Mouse (Mus musculus) midbrain, postnatal 0 days (tissue): ENCODE data around the gene Tmcc2. TPM values are rescaled to one million over a fixed set of nuclear protein-coding genes. Genes with fewer than 3 reads are reported as not detected.

ENCODE experiments used
- ATAC-seq: fragments of 200-750 bp; cut with Nextera tagmentation; 2 replicates; pipeline ENCODE4 v1.8.0; 2017; ENCODE audit warnings: moderate number of reproducible peaks, mild to moderate bottlenecking, moderate TSS enrichment, moderate library complexity; ENCODE audit not compliant: low FRiP score
- DNase-seq: peaks from one replicate; pipeline ENCODE4 v3.0.0-alpha.2; 2015; ENCODE audit warnings: low spot score
- H3K27ac ChIP-seq: fragments of 300-500 bp; sonication (generic); 2 replicates; pipeline ENCODE4 v1.5.1; 2014; ENCODE audit warnings: low read depth, mild to moderate bottlenecking, low read length, mixed read lengths
- H3K27me3 ChIP-seq: fragments of 300-500 bp; sonication (generic); 2 replicates; pipeline ENCODE4 v1.6.1; 2014; ENCODE audit warnings: low read length, control low read depth, mixed read lengths; ENCODE audit not compliant: insufficient read depth
- H3K36me3 ChIP-seq: fragments of 300-500 bp; sonication (generic); 2 replicates; pipeline ENCODE4 v1.6.1; 2014; ENCODE audit warnings: low read length, control low read depth, mixed read lengths; ENCODE audit not compliant: insufficient read depth
- H3K4me1 ChIP-seq: fragments of 300-500 bp; sonication (generic); 2 replicates; pipeline ENCODE4 v1.6.1; 2014; ENCODE audit warnings: mild to moderate bottlenecking, control low read depth, antibody characterized with exemption, low read length, mixed read lengths; ENCODE audit not compliant: insufficient read depth
- H3K4me2 ChIP-seq: fragments of 300-500 bp; sonication (generic); 2 replicates; pipeline ENCODE4 v1.6.1; 2014; ENCODE audit warnings: low read depth, mild to moderate bottlenecking, low read length, mixed read lengths; ENCODE audit not compliant: poor library complexity, severe bottlenecking
- H3K4me3 ChIP-seq: fragments of 300-500 bp; sonication (generic); 2 replicates; pipeline ENCODE4 v1.5.1; 2014; ENCODE audit warnings: low read depth, mild to moderate bottlenecking, low read length, moderate library complexity
- H3K9ac ChIP-seq: fragments of 300-500 bp; sonication (generic); replicated peaks from 2 replicates; pipeline ENCODE4 v1.6.1; 2014; ENCODE audit warnings: mild to moderate bottlenecking, low read length, moderate library complexity, mixed read lengths; ENCODE audit not compliant: poor library complexity, severe bottlenecking
- H3K9me3 ChIP-seq: fragments of 300-500 bp; sonication (generic); 2 replicates; pipeline ENCODE4 v1.6.1; 2016; ENCODE audit warnings: low read length, control low read depth
- CTCF ChIP-seq: IDR thresholded peaks from 2 replicates; pipeline ENCODE4 v1.5.1; 2016; ENCODE audit warnings: antibody characterized with exemption, mild to moderate bottlenecking
- WGBS: fragments of 180-500 bp; shearing (Covaris S2); extraction: QIAGEN DNeasy Blood & Tissue Kit; methylation state at CpG from one replicate; pipeline ENCODE4 v1.1.7; 2014; 5-methylcytosine and 5-hydroxymethylcytosine counted together
- polyA plus RNA-seq: library from polyadenylated mRNA; unstranded; fragments of >200 nt; fragmentation: Nextera tagmentation; extraction: Ambion mirVana; gene quantifications from 2 replicates; pipeline ENCODE4 v1.2.1, GENCODE M21; 2015
- total RNA-seq: library from RNA; depleted of rRNA; stranded (reverse); fragments of >200 nt; gene quantifications from 2 replicates; pipeline ENCODE4 v1.2.3, GENCODE M21; 2014

The Tmcc2 gene
- total and polyA plus RNA-seq, 2 experiments from 2014 or later: 36.3 to 152 TPM

DNA sequence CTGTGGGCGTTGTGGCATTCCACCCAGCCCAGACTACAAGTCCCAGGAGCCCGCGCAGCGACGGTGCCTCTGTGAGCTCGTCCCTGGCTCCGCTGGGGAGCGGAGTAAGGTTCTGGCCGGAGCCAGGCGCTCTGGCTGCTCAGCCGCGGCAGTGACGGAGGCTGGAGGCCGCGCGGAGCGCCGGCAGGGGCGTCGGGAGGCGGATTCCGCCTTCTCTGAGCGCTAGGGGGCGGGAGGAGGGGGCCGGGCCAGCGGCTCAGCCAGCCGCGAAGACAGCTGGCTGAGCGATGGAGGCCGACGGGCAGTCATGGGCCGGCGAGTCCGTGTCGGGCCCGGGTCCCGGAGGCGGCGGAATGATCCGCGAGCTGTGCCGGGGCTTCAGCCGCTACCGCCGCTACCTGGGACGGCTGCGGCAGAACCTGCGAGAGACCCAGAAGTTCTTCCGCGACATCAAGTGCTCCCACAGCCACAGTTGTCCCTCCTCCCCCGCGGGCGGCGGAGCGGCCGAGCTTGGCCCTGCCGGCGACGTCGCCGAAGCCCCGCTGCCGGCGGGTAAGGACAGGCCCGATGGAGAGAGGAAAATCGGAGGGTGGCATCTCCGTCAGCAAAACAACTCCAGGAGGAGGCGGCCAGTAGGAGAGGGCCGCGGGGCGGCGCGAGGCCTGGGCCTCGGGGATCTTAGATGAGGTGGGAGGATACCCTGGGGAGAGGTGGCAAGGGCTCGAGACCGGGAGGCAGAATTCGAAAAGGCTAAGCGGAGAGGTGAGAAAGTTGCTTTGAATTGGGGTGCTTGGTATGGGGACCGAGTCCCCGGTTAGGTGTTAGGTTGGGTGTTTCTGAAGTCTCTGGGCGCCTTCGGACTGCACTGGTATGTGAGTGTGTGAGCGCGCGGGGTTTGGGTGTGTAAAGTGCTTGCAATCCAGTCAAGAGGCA is 26.5 kb upstream of the Tmcc2 start, which contains the start of gene Dstyk:
Gene Dstyk, plus strand, starts transcription at position 237 of the 933 bp plus-strand sequence.
- H3K9me3 ChIP-seq: no peaks in the 10 kb centered on the region
- ATAC-seq: peak; percentile 98
- under 1% methylated on average over 77 of the region's 85 CpGs for WGBS
- H3K36me3 ChIP-seq: no peaks in the 10 kb centered on the region
- peak within 1 kb of the TSS; percentile 83 for H3K9ac ChIP-seq
- peak; percentile 75 for TF ChIP-seq CTCF
- peaks cover 10% of the 10 kb centered on the region; the same call in 1 of the 2 replicates for H3K4me1 ChIP-seq
- peak within 1 kb of the TSS; percentile 83 for H3K4me2 ChIP-seq
- peak within 1 kb of the TSS; percentile 80 for H3K4me3 ChIP-seq
- H3K27me3 ChIP-seq: no peaks in the 10 kb centered on the region
- peak; percentile 97 for DNase-seq
- H3K27ac ChIP-seq: peak within 1 kb of the TSS; percentile 81

DNA sequence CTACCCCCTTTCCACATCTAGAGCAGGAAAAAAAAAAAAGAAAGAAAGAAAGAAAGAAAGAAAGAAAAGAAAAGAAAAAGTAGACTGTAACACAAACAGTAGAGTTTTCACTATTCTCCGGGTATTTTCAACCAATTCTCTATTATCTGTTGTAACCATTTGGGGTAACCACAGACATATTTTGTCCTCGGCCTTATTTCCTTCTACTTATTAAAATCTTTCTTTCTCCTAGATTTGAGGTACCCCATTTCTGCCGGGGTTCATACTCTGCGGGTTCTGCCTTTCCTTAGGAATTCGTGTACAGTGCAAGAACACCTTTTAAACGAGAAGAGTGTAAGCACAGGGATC is 25.8 kb upstream of the Tmcc2 start:
- peaks cover 10% of the 10 kb centered on the region; the same call in 1 of the 2 replicates for H3K4me1 ChIP-seq
- peak overlapping the region; percentile 83 for H3K4me2 ChIP-seq
- no peaks in the 10 kb centered on the region for H3K36me3 ChIP-seq
- peak overlapping the region; percentile 83 for H3K9ac ChIP-seq
- peak overlapping the region; percentile 80 for H3K4me3 ChIP-seq
- 13% methylated on average over 6 of the region's 6 CpGs for WGBS
- no peaks in the 10 kb centered on the region for H3K27me3 ChIP-seq
- no peaks in the 10 kb centered on the region for H3K9me3 ChIP-seq
- H3K27ac ChIP-seq: peak overlapping the region; percentile 81
- ATAC-seq (no peak), DNase-seq (no peak)
- TF ChIP-seq CTCF: no peak

DNA sequence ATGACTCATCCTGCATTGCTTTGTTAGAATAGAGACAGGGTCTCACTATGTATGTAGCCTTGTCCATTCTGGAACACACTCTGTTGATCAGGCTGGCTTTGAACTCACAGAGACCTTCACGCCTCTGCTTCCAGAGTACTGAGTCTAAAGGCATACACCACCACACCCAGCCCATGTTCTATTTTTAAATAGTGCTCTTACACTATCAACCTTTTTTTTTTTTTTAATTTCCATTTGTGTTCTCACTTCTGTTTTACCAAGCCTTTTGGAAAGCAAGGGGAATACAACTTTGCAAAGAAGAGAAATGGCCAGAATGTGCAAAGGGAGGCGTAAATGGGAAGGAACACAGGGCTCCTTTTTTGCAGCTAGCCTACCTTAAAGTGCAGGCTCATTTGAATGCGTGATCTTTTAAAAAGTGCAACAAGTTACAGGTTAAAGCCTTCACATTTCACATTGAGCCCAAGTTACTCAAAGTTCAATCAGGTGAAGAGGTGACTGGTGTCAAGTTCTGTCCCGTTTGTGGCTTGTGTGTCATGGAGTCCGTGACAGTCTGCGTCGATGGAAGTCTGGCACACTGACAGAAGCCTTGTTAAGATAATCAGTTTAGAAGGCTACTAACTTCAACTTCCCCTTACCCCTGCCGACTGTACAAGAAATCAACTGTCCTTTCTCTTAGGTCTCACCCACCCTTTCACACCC is 25.3 kb upstream of the Tmcc2 start:
- no peaks in the 10 kb centered on the region for H3K36me3 ChIP-seq
- ATAC-seq (no peak), DNase-seq (no peak)
- no peak overlapping the region for H3K9ac ChIP-seq
- H3K9me3 ChIP-seq: no peaks in the 10 kb centered on the region
- H3K4me2 ChIP-seq: no peak overlapping the region
- no peak overlapping the region for H3K4me3 ChIP-seq
- H3K27ac ChIP-seq: no peak overlapping the region
- WGBS: 74% methylated on average over 8 of the region's 8 CpGs
- TF ChIP-seq CTCF: no peak
- no peaks in the 10 kb centered on the region for H3K27me3 ChIP-seq
- H3K4me1 ChIP-seq: peaks cover 10% of the 10 kb centered on the region; the same call in 1 of the 2 replicates

DNA sequence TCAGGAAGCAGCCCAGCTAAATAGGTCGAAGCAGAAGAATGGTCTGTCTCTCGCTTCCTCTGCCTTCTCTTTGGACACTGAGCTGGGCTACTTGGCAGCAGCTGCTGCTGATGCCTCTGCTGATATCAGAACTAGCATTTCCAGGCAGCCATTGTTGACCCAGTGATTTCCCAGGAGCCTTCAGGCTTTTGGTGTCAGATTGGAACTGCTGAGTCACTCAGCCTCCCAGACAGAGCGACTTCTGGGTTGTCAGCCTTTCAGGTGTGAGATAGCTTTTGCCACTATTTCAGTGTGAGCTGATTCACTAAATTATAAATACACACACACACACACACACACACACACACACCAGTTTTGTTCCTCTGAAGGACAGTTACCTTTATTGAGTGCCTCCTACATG is 19.6 kb upstream of the Tmcc2 start:
- no peaks in the 10 kb centered on the region for H3K4me1 ChIP-seq
- no peak overlapping the region for H3K9ac ChIP-seq
- TF ChIP-seq CTCF: no peak
- no peaks in the 10 kb centered on the region for H3K27me3 ChIP-seq
- no peak overlapping the region for H3K4me2 ChIP-seq
- no peaks in the 10 kb centered on the region for H3K9me3 ChIP-seq
- H3K27ac ChIP-seq: no peak overlapping the region
- DNase-seq (no peak), ATAC-seq (no peak)
- no peak overlapping the region for H3K4me3 ChIP-seq
- WGBS: 87% methylated on average over 3 of the region's 3 CpGs
- H3K36me3 ChIP-seq: no peaks in the 10 kb centered on the region

DNA sequence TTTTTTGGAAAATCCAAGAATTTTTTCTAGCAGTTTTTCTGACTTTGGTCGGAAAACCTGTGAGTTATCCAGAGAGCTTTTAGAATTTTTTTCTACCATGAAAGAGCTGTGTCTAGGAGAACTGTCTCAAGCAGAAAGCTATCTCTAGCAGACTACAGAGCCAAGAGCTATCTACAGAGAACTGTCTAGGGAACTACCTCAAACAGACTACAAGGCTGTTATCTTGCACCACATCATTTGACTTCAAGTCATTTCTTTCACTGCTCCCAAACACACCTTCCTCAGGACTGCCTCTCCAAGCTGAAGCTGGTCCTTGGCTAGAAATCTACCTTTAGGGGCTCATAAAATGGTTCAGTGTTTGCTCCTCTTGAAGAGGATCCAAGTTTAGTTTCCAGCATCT is 10.8 kb upstream of the Tmcc2 start:
- Histone ChIP-seq H3K4me3 (no peak overlapping the region), H3K27me3 (no peaks in the 10 kb centered on the region), H3K27ac (no peak overlapping the region), H3K36me3 (no peaks in the 10 kb centered on the region), H3K4me1 (no peaks in the 10 kb centered on the region), H3K9ac (no peak overlapping the region), H3K9me3 (no peaks in the 10 kb centered on the region), H3K4me2 (no peak overlapping the region)
- TF ChIP-seq CTCF: no peak
- DNase-seq (no peak), ATAC-seq (no peak)
- 94% methylated on average over 1 of the region's 1 CpGs for whole genome bisulfite sequencing

DNA sequence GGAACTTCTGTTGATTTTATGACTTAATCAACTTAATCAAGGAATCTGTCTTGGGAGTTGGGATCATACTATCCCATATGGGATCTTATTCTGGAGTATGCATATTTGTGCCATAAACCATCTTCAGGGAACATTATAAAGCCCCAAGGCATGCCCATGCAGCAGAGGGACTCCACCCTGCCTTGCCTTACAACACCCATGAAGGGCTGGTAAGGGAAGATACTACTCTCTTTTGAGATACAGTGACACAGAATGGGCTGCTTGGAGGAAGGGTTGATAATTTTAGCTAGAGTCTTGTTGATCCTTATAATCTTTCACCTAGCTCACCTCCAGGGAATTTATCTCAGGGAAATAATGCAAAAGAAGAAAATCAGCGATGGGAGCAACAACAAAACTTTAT is 9.5 kb upstream of the Tmcc2 start:
- Histone ChIP-seq H3K9me3 (no peaks in the 10 kb centered on the region), H3K9ac (no peak overlapping the region), H3K27ac (no peak overlapping the region), H3K4me1 (no peaks in the 10 kb centered on the region), H3K27me3 (no peaks in the 10 kb centered on the region), H3K4me2 (no peak overlapping the region), H3K36me3 (no peaks in the 10 kb centered on the region), H3K4me3 (no peak overlapping the region)
- no peak for ATAC-seq
- no peak for DNase-seq
- no peak for TF ChIP-seq CTCF
- WGBS: 79% methylated on average over 1 of the region's 1 CpGs
